Mouse (Mus musculus) A20 (cell line): ENCODE results near the gene Irf1.

Experiments used
- DNase-seq: peaks from one replicate; pipeline ENCODE4 v3.0.0-alpha.2; 2011; ENCODE audit warnings: low read depth, low spot score

The Irf1 gene

DNA sequence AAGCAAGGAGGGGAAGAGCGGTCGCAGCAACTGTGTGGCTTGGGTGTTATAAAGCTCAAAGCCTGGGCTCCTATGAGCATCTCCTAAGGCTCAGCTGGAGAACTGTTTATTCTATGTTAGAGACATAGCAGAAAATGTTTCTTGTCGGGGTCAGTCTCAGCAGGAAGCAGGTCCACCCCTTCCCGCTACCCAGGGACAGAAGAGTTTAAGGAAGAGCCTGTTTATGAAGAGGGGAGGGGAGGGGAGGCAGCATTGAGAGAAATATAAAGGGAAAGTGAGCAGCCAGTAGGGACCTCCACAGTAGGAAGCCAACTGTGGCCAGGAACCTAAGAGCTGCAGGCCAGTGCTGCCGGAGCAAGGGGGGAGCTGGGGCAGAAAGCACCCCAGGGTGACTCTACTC is 39.5 kb downstream of the Irf1 start:
- no peak for DNase-seq

DNA sequence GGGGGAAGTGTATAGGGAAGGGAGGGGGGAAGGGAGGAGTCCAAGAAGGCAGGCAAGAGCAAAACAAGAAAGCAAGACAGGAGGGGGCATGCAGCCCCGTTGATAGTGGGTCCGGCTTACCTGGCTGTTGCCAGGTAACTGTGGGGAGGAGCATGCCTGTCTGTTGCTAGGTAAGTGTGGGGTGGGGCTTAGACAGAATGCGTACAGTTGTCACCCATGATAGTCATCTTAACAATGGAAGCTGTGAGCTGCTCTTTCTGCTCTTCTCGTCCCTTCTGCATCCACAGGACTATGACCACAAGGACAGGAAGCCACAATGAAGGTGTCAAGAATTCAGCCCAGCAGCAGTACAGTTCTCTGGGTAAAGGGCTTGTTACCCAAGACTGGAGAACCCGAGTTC is 40.3 kb downstream of the Irf1 start:
- no peak for DNase-seq

DNA sequence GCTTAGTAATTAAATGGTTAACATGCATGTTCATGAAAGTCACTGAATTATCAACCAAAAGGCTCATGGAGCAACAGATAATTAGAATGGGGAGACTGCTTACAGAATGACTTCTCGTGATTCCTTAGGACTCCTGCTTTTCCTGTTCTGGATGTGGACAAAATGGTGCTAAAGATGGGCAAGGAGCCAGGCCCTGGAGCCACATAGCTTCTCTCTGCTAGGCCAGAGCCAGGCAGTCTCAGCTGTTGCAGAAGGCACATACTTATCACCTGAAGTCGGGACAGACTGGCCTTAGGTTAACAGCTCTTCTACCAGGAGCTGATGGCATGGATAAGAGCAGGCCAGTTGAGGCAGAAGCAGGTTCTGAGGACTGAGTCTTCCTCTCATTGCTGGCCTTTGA is 40.9 kb downstream of the Irf1 start:
- no peak for DNase-seq

- peak; percentile 51 for DNase-seq
Observed at GRCm38 (mm10) chr11:53811312-53811711, 41.5 kb downstream of the Irf1 start.

DNA sequence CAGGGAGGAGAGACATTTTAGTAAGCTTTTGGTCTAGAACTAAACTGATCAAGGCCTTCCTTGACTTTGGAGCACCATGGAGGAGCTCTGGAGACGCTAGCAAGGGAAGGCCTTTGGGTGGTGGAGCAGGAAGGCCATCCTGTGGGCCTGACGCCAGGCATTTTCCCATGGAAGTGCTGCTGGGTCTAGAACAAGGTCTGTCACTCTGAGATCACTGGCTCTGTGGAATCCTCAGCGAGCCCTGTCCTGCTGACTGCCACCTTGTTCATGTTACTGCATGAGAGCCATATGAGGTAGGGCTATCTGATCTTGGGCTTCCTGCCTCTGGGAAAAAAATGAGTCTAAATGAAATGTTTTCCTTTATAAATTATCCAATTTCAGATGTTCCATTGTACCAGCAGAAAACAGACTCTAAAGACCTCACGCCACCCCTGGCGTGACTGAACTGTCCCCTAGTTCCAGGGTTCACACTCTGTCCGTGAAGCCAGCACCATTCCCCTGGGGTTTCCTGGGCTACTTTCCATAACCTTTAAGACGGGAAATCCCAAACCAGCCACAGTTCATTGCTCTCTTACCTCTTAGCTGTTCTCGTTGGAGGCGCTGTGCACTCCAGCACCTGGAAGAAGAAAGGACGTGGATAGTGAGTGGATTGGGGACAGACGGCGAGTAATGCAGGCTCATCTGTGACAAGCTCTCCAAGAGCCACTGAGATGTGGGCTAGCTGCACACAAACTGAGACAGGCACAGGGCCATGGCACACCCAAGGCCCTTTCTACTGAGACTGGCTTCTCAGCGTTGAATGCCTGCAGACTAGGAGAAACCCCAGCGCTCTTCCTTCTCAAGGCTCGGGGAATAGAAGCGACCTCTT is 43.4 kb downstream of the Irf1 start:
- DNase-seq = no peak

- peak; percentile 24 for DNase-seq
Observed at GRCm38 (mm10) chr11:53814810-53815209, 45.0 kb downstream of the Irf1 start.

GRCm38 (mm10) chr11:53816841-53817375 is 47.1 kb downstream of the Irf1 start:
- DNase-seq = no peak

DNA sequence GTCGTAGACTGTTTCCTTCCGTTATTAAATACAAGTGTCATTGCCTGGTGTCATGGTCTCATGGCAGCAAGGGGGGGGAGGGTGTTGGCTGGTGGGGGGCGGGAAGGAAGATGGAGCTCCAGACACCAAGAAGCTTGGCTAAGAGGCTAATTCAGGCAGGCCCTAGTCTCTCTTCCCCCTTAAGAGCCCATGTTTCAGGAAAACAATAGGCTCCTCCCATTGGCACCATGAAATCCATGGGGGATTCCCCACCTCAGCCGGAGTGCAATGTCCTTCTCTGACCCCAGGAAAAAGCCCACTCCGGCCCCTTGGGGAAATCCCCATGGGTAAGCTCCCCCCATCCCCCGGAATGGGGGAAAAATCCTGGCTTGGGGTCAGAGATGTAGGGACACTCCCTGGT is 49.0 kb downstream of the Irf1 start:
- DNase-seq = no peak

DNA sequence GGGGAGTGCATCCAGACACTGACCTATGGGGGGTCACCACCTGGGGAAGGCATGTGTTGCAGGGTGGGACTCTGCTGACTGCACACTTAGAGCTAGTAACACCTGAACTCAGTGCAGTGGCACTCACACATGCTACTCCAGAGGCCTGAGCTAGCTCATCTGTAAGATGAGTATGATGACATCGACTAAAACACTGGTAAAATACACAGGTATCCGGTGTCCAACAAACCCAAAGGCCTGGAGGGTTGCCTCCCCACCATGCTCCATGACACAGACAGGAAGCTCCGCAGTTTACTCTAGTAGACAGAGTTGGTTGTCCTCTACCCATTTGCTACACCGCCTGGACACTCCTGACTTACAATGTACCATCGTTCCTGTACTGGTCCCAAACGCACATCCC is 49.7 kb downstream of the Irf1 start:
- no peak for DNase-seq

GRCm38 (mm10) chr11:53820516-53821170 is 50.8 kb downstream of the Irf1 start:
- DNase-seq = peak; percentile 89

- no peak for DNase-seq
Observed at GRCm38 (mm10) chr11:53821230-53821944, 51.6 kb downstream of the Irf1 start.

GRCm38 (mm10) chr11:53821945-53822338 is 52.1 kb downstream of the Irf1 start:
- peak; percentile 42 for DNase-seq

DNA sequence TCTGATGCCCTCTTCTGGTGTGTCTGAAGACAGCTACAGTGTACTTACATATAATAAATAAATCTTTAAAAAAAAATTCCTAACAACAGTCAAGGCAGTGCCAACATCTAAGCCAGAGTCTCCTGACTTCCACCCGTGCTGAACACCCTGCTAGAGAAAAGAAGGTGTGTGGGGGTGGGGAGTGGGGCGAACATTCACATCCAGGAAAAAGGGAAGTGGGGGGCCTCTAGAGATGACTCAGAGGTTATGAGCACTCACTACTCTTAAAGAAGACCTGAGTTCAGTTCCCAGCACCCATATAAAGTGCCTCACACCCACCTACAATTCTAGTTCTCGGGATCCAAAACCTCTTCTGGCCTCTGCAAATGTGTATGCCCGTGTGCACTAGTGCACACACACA is 55.6 kb downstream of the Irf1 start:
- peak; percentile 43 for DNase-seq
